Mouse (Mus musculus) midbrain, embryonic 11.5 days (tissue): ENCODE measurements around the gene Stk24. TPM values are rescaled to one million over a fixed set of nuclear protein-coding genes. Genes with fewer than 3 reads are reported as not detected.

Source experiments
- ATAC-seq: fragments of 200-750 bp; cut with Nextera tagmentation; 2 replicates; pipeline ENCODE4 v1.8.0; 2017; ENCODE audit warnings: moderate TSS enrichment, moderate library complexity; ENCODE audit not compliant: low FRiP score
- DNase-seq: peaks from one replicate; pipeline ENCODE4 v3.0.0; 2015; ENCODE audit warnings: low spot score; ENCODE audit errors: missing footprints
- H3K27ac ChIP-seq: fragments of 300-500 bp; sonication (generic); 2 replicates; pipeline ENCODE4 v1.5.1; 2014; ENCODE audit warnings: low read depth, low read length
- H3K27me3 ChIP-seq: fragments of 300-500 bp; sonication (generic); 2 replicates; pipeline ENCODE4 v1.6.1; 2014; ENCODE audit warnings: mild to moderate bottlenecking, low read length, moderate library complexity, mixed read lengths; ENCODE audit not compliant: control insufficient read depth, insufficient read depth
- H3K36me3 ChIP-seq: fragments of 300-500 bp; sonication (generic); 2 replicates; pipeline ENCODE4 v1.6.1; 2014; ENCODE audit warnings: mild to moderate bottlenecking, low read length, moderate library complexity, mixed read lengths; ENCODE audit not compliant: control insufficient read depth, insufficient read depth
- H3K4me1 ChIP-seq: fragments of 300-500 bp; sonication (generic); 2 replicates; pipeline ENCODE4 v1.6.1; 2014; ENCODE audit warnings: low read length; ENCODE audit not compliant: control insufficient read depth, insufficient read depth
- H3K4me2 ChIP-seq: fragments of 300-500 bp; sonication (generic); 2 replicates; pipeline ENCODE4 v1.6.1; 2014; ENCODE audit warnings: mild to moderate bottlenecking, moderate library complexity
- H3K4me3 ChIP-seq: fragments of 300-500 bp; sonication (generic); 2 replicates; pipeline ENCODE4 v1.5.1; 2014; ENCODE audit warnings: low read depth, low read length
- H3K9ac ChIP-seq: fragments of 300-500 bp; sonication (generic); 2 replicates; pipeline ENCODE4 v1.6.1; 2014; ENCODE audit warnings: low read length
- H3K9me3 ChIP-seq: fragments of 300-500 bp; sonication (generic); 2 replicates; pipeline ENCODE4 v1.6.1; 2016; ENCODE audit warnings: low read length; ENCODE audit not compliant: control insufficient read depth
- whole genome bisulfite sequencing: fragments of 180-500 bp; shearing (Covaris S2); extraction: QIAGEN DNeasy Blood & Tissue Kit; methylation state at CpG from one replicate; pipeline ENCODE4 v1.1.7; 2014; 5-methylcytosine and 5-hydroxymethylcytosine counted together
- polyA plus RNA-seq: library from polyadenylated mRNA; unstranded; fragments of >200 nt; fragmentation: Nextera tagmentation; extraction: Ambion mirVana; gene quantifications from 2 replicates; pipeline ENCODE4 v1.2.1, GENCODE M21; 2014

Stk24 gene
- polyA plus RNA-seq, 1 experiment from 2014 or later: 43.5 TPM

DNA sequence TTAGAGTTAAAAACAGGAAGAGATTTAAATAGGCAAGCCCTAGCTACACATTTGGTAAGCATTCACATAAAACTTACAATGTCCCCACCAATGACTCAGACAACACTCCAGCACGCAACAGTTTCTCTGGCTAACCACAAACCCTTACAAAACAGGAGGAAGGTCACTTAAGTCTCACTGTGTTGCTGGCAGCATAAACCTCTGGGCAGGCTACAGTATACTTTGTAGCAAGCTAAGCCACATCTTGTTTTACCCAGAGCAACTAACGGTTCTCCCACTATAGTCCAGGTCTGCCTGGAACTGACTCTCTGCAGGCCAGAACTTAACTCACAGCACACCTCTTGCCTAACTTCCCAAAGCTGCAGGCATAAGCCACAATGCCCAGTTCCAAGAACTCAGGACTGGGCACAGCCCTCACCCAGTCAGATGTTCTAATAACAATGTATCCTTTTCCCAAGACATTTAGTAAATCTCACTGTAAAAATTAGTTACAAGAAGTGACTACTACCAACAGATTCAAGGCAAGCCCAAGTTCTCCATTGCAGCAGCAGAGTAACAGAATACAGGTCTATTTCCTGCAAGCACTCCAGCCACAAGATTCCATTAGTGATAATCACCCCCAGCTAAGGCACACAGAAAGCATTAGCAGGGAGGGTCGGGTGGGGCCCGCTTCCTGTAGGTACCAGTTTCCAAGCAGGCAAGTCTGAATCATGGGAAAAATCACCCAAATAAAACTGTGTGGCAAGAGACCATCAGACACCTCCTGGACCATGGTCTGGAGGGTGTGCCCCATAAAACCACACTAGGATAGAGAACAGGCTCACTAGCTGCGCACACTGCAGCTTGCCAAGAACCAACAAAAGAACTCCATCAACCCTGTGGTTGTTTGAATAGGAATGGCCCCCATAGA lies 7.6 kb downstream of the Stk24 start:
- H3K4me2 ChIP-seq: no peak overlapping the region
- 95% methylated on average over 5 of the region's 5 CpGs for WGBS
- H3K9ac ChIP-seq: no peak overlapping the region
- no peak overlapping the region for H3K27ac ChIP-seq
- no peaks in the 10 kb centered on the region for H3K27me3 ChIP-seq
- H3K4me3 ChIP-seq: no peak overlapping the region
- H3K36me3 ChIP-seq: no peaks in the 10 kb centered on the region
- DNase-seq (no peak), ATAC-seq (no peak)
- H3K9me3 ChIP-seq: no peaks in the 10 kb centered on the region
- H3K4me1 ChIP-seq: peaks cover under 1% of the 10 kb centered on the region

GRCm38 (mm10) chr14:121369385-121369784 lies 10.4 kb downstream of the Stk24 start:
- ATAC-seq: no peak

DNA sequence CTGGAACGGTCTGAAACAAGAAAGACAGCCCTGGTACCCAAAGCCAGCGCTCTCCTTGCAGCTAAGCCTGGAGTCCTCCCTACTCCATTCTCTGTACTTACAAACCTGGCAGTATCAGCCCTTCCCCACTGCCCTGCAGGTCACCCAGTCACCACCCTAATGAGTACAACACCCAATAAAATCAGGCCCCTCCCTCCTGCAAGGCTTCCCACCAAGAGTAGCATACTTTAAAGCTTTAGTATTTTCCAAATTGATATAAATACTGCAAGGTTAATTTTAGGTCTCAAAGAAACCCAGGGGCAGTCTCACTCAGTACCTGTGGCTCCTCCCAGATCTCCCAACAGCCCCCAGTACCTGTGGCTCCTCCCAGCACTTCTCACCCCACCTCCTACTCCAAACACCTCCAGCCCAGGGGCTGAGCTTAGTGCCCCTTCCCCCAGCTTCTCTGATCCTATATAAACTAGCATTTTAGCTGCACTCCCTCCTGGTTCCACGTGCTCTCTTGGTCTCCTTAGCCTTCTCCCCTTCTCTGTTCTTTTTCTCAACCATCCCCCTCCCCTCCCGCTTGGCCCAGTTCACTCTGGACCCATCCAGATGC lies 11.6 kb downstream of the Stk24 start:
- ATAC-seq (no peak), DNase-seq (no peak)
- H3K9ac ChIP-seq: no peak overlapping the region
- H3K4me2 ChIP-seq: no peak overlapping the region
- no peaks in the 10 kb centered on the region for H3K36me3 ChIP-seq
- WGBS: 68% methylated on average over 4 of the region's 4 CpGs
- no peaks in the 10 kb centered on the region for H3K9me3 ChIP-seq
- no peaks in the 10 kb centered on the region for H3K27me3 ChIP-seq
- no peak overlapping the region for H3K4me3 ChIP-seq
- H3K27ac ChIP-seq: no peak overlapping the region
- H3K4me1 ChIP-seq: peaks cover 3% of the 10 kb centered on the region; the same call in 1 of the 2 replicates

More at GRCm38 (mm10) chr14:121369385-121369784, 10.4 kb downstream of the Stk24 start:
- H3K9ac ChIP-seq: no peak overlapping the region
- H3K4me2 ChIP-seq: no peak overlapping the region
- H3K36me3 ChIP-seq: no peaks in the 10 kb centered on the region
- no peaks in the 10 kb centered on the region for H3K27me3 ChIP-seq
- WGBS: 68% methylated on average over 5 of the region's 5 CpGs
- DNase-seq: no peak
- no peak overlapping the region for H3K4me3 ChIP-seq
- no peaks in the 10 kb centered on the region for H3K9me3 ChIP-seq
- H3K27ac ChIP-seq: no peak overlapping the region
- H3K4me1 ChIP-seq: peaks cover 3% of the 10 kb centered on the region; the same call in 1 of the 2 replicates

DNA sequence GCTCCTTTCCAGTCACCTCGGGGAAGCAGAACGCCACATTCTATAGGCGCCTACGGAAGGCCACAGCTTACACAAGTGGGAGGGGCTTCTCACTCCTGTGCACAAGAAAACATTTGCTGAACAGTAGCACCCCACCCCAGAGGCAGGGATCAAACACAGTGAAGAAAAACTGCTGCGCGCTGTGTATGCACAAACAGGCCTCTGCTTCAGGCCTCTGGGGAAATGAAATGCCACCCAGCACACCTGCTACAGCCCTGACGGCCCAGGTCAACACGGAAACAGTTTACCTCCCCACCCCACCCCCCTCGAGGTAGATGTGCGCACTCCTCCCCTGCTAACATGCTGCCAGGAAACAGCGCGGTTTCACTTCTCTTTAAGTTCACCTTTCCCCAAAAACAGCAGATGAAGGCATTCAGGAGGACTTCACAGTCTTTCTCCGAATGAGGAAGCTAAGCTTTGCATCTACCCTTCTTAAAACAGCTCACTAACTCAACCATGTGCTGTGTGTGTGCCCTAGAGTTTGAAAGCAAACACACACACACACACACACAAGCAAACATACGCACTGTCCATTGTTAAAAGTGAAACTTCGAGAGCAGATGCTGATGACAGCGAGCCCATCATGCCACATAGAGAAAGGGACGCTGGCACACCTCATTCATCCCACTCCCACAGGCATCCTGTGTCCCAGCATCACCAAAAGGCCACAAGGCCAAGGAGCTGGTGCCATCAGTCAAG lies 13.7 kb downstream of the Stk24 start:
- 79% methylated on average over 17 of the region's 17 CpGs for WGBS
- ATAC-seq: peak; percentile 56; the same call in 1 of the 2 replicates
- Histone ChIP-seq H3K27me3 (no peaks in the 10 kb centered on the region), H3K27ac (no peak overlapping the region), H3K4me1 (peaks cover 3% of the 10 kb centered on the region; the same call in 1 of the 2 replicates), H3K9ac (no peak overlapping the region), H3K36me3 (0 out of 2 replicates have a peak, but pooled peaks cover 2% of the 10 kb centered on the region), H3K4me2 (no peak overlapping the region), H3K4me3 (no peak overlapping the region), H3K9me3 (no peaks in the 10 kb centered on the region)
- no peak for DNase-seq

GRCm38 (mm10) chr14:121365390-121365789 lies 14.4 kb downstream of the Stk24 start:
- Histone ChIP-seq H3K27ac (no peak overlapping the region), H3K36me3 (0 out of 2 replicates have a peak, but pooled peaks cover 2% of the 10 kb centered on the region), H3K9ac (no peak overlapping the region), H3K4me1 (peaks cover 3% of the 10 kb centered on the region; the same call in 1 of the 2 replicates), H3K4me3 (no peak overlapping the region), H3K27me3 (no peaks in the 10 kb centered on the region), H3K9me3 (no peaks in the 10 kb centered on the region), H3K4me2 (no peak overlapping the region)
- 91% methylated on average over 7 of the region's 7 CpGs for WGBS
- ATAC-seq (no peak), DNase-seq (no peak)

- DNase-seq (no peak), ATAC-seq (no peak)
- Histone ChIP-seq H3K36me3 (0 out of 2 replicates have a peak, but pooled peaks cover 2% of the 10 kb centered on the region), H3K9ac (no peak overlapping the region), H3K27me3 (no peaks in the 10 kb centered on the region), H3K9me3 (no peaks in the 10 kb centered on the region), H3K4me1 (peaks cover 3% of the 10 kb centered on the region; the same call in 1 of the 2 replicates), H3K4me2 (no peak overlapping the region), H3K4me3 (no peak overlapping the region), H3K27ac (no peak overlapping the region)
- WGBS: 93% methylated on average over 7 of the region's 7 CpGs
Measured at GRCm38 (mm10) chr14:121364282-121364681, 15.5 kb downstream of the Stk24 start.

- H3K36me3 ChIP-seq: 0 out of 2 replicates have a peak, but pooled peaks cover 2% of the 10 kb centered on the region
- no peaks in the 10 kb centered on the region for H3K9me3 ChIP-seq
- DNase-seq (no peak), ATAC-seq (no peak)
- 91% methylated on average over 17 of the region's 17 CpGs for WGBS
- H3K4me3 ChIP-seq: no peak overlapping the region
- peaks cover 3% of the 10 kb centered on the region; the same call in 1 of the 2 replicates for H3K4me1 ChIP-seq
- no peaks in the 10 kb centered on the region for H3K27me3 ChIP-seq
- no peak overlapping the region for H3K4me2 ChIP-seq
- H3K27ac ChIP-seq: no peak overlapping the region
- H3K9ac ChIP-seq: no peak overlapping the region
Measured at GRCm38 (mm10) chr14:121361319-121362114, 18.3 kb downstream of the Stk24 start.

DNA sequence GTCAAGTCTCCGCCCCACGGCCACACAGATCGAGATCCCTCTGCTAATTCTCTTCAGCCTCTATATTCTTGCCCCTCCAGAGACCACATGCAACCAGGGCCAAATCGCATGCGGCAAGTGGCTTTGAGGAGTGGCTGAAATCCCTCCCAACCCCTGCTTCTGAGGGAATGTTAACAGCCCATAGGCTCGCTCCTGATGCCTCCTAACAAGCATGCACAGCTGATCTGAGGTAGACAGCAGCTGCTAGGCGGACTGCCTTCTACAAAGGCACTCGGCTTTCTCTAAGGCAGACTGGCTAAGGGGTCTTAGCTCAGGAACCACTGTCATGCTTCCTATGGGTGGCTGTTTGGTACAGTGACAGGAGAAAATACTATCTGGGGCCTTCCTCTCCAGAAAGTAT lies 20.0 kb downstream of the Stk24 start:
- no peak for DNase-seq
- 70% methylated on average over 8 of the region's 8 CpGs for WGBS
- no peak for ATAC-seq

More for the DNA sequence above, 20.0 kb downstream of the Stk24 start:
- Histone ChIP-seq H3K9ac (no peak overlapping the region), H3K27ac (no peak overlapping the region), H3K4me2 (no peak overlapping the region), H3K9me3 (no peaks in the 10 kb centered on the region), H3K27me3 (no peaks in the 10 kb centered on the region), H3K4me3 (no peak overlapping the region), H3K36me3 (0 out of 2 replicates have a peak, but pooled peaks cover 2% of the 10 kb centered on the region), H3K4me1 (no peaks in the 10 kb centered on the region)
